Mouse (Mus musculus) left cerebral cortex, adult 18-20 months (tissue): ENCODE data around the gene Zfp931. TPM values are rescaled to one million over a fixed set of nuclear protein-coding genes. Genes with fewer than 3 reads are reported as not detected.
A peak's percentile ranks its signal among the peaks of the same experiment; 100 is the strongest.
"Not testable (repeated sequence)": the region's sequence is repeated elsewhere in the genome, so short reads cannot be mapped to it uniquely, and the experiment has no call there.

Experiments
- DNase-seq, 2 experiments: peaks; one replicate each; pipeline ENCODE4 v3.0.0; 2021 to 2022; ENCODE audit warnings: low spot score in 2 of 2, mixed read lengths in 1 of 2
- long read RNA-seq, 2 experiments: library from polyadenylated mRNA; stranded (forward); transcript quantifications; one replicate each; pipeline ENCODE4 v2.0.0; 2021
- total RNA-seq, 2 experiments: library from RNA; stranded (reverse); gene quantifications; 2 replicates each; pipeline ENCODE4 v1.2.3; 2021

The Zfp931 gene
- 10 to 100 TPM; 24.6 to 28.5 TPM for total RNA-seq
- long read RNA-seq, experiment 1, transcript Zfp931-201 (3 exons, 1,372 nt) = major isoform, 23 of 23 reads
- long read RNA-seq, experiment 1, partial matches to known transcripts = 0 of 23 reads
- long read RNA-seq, experiment 1, other reads (novel, unspliced or antisense) = 0 of 23 reads
- long read RNA-seq, experiment 2, transcript Zfp931-201 (3 exons, 1,372 nt) = major isoform, 19 of 21 reads
- long read RNA-seq, experiment 2, partial matches to known transcripts = 0 of 21 reads
- long read RNA-seq, experiment 2, other reads (novel, unspliced or antisense) = 2 of 21 reads

- not testable (repeated sequence) for DNase-seq
These were observed at the start of gene Zfp931 for GRCm38 (mm10) chr2:178078166-178078717. TSS of gene Zfp931 (minus strand) at chr2:178078476.

- no peak for DNase-seq
These were observed 48.0 kb upstream of the Zfp931 start for GRCm38 (mm10) chr2:178126041-178126820.

GRCm38 (mm10) chr2:178125427-178125826 is 47.2 kb upstream of the Zfp931 start:
- DNase-seq = no peak

- DNase-seq = no peak
These were observed 45.2 kb upstream of the Zfp931 start for GRCm38 (mm10) chr2:178123466-178123865.

GRCm38 (mm10) chr2:178121946-178122665 is 43.8 kb upstream of the Zfp931 start:
- DNase-seq = no peak

GRCm38 (mm10) chr2:178121375-178121688 is 43.1 kb upstream of the Zfp931 start:
- no peak for DNase-seq

- no peak for DNase-seq
These were observed 42.5 kb upstream of the Zfp931 start for GRCm38 (mm10) chr2:178120651-178121374.

GRCm38 (mm10) chr2:178120356-178120645 is 42.0 kb upstream of the Zfp931 start:
- no peak for DNase-seq

- no peak for DNase-seq
These were observed 41.5 kb upstream of the Zfp931 start for GRCm38 (mm10) chr2:178119561-178120355.

- DNase-seq = no peak
These were observed 40.7 kb upstream of the Zfp931 start, which contains the start of gene Phactr3 for GRCm38 (mm10) chr2:178118801-178119560. TSS of gene Phactr3 (plus strand) at chr2:178118975.

GRCm38 (mm10) chr2:178117946-178118345 is 39.7 kb upstream of the Zfp931 start:
- DNase-seq = peak; percentile 70 to 72

- peak; percentile 77 to 81 for DNase-seq
These were observed 23.7 kb upstream of the Zfp931 start for GRCm38 (mm10) chr2:178101957-178102356.

- peak; percentile 73 to 78 for DNase-seq
These were observed 19.7 kb upstream of the Zfp931 start for GRCm38 (mm10) chr2:178098021-178098420.

GRCm38 (mm10) chr2:178089586-178089985 is 11.3 kb upstream of the Zfp931 start:
- DNase-seq = no peak

GRCm38 (mm10) chr2:178058195-178058594 is 20.1 kb downstream of the Zfp931 start:
- peak in 1 of 2 experiments; percentile 63 for DNase-seq

GRCm38 (mm10) chr2:178027601-178028000 is 50.7 kb downstream of the Zfp931 start:
- not testable (repeated sequence) for DNase-seq

GRCm38 (mm10) chr2:178023861-178024260 is 54.4 kb downstream of the Zfp931 start:
- DNase-seq = not testable (repeated sequence)

GRCm38 (mm10) chr2:178023011-178023611 is 55.2 kb downstream of the Zfp931 start, which contains the start of gene Zfp971:
TSS of gene Zfp971 (plus strand) at chr2:178023284.
- DNase-seq = peak; percentile 17 to 47

- DNase-seq = not testable (repeated sequence)
These were observed 57.5 kb downstream of the Zfp931 start for GRCm38 (mm10) chr2:178020773-178021172.
